Mouse (Mus musculus): ENCODE measurements around the gene Gm14325. TPM values are rescaled to one million over a fixed set of nuclear protein-coding genes. Genes with fewer than 3 reads are reported as not detected.
"Not testable (repeated sequence)": the region's sequence is repeated elsewhere in the genome, so short reads cannot be mapped to it uniquely, and the experiment has no call there.

Gm14325 gene
- 22.3 and 26.8 TPM in 2 replicates for polyA plus RNA-seq (2011; ENCODE audit: insufficient read depth, insufficient read length, low read depth, missing spikeins)

DNA sequence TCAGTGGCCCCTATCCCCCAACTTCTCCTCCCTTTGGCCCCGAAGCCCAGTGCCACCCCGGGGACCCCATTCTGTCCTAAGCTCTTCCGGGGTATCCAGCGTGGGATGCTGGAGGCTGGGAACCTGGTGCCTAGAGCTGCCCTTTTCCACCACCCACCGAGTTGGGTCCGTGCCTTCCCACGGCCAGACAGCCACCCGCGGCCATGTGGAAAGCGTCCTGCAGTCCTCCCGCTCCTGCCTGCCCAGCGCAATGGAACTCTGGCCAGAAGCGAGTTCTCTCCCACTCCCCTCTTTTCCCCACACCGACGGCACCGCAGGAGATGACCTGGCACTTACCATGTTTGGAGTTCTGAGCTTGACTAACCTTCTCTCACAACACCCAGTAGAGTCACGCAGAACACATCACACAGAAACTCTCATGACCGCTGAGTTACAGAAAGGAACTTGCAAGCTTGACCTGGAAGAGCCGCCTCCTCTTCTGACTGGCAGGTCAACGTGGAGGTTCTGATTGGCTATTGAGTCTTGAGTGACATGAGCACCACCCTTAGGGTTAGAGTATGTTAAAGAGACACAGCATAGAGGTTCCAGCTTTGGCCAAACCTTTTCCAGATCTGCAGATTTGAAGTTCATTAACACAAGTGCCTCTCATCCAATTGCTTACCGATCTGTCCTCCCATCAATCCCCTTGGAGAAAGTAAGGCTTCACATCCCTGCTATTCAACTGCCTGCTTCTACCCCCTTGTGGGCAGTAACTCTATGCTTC, at the start of gene Gm14325:
Gene Gm14325 (minus strand): TSS at position 436 of the 763 bp plus-strand sequence.
- not testable (repeated sequence) for H3K27me3 ChIP-seq (ENCODE audit: control insufficient read depth, insufficient read depth, low read length, poor library complexity, severe bottlenecking); H3K36me3 ChIP-seq (ENCODE audit: control insufficient read depth, insufficient read depth, low read length, poor library complexity, severe bottlenecking); H3K9ac ChIP-seq (ENCODE audit: low read depth, poor library complexity, severe bottlenecking); H3K9me3 ChIP-seq (replicated peaks; ENCODE audit: control insufficient read depth, insufficient read depth, low read length, poor library complexity, severe bottlenecking); H3K4me1 ChIP-seq (ENCODE audit: control insufficient read depth, insufficient read depth, low read length)
- peak within 1 kb of the TSS; percentile 48; the same call in 1 of the 2 replicates for H3K27ac ChIP-seq (ENCODE audit: insufficient read depth, low read length)
- peak within 1 kb of the TSS; percentile 71 for H3K4me3 ChIP-seq (ENCODE audit: low read depth, low read length)

GRCm38 (mm10) chr2:177887743-177888142, 47.6 kb upstream of the Gm14325 start:
- H3K36me3 ChIP-seq (ENCODE audit: control insufficient read depth, insufficient read depth, low read length, poor library complexity, severe bottlenecking); H3K27ac ChIP-seq (ENCODE audit: insufficient read depth, low read length); H3K27me3 ChIP-seq (ENCODE audit: control insufficient read depth, insufficient read depth, low read length, poor library complexity, severe bottlenecking); H3K4me3 ChIP-seq (ENCODE audit: low read depth, low read length); H3K9me3 ChIP-seq (replicated peaks; ENCODE audit: control insufficient read depth, insufficient read depth, low read length, poor library complexity, severe bottlenecking); H3K9ac ChIP-seq (ENCODE audit: low read depth, poor library complexity, severe bottlenecking); H3K4me1 ChIP-seq (ENCODE audit: control insufficient read depth, insufficient read depth, low read length): not testable (repeated sequence)

DNA sequence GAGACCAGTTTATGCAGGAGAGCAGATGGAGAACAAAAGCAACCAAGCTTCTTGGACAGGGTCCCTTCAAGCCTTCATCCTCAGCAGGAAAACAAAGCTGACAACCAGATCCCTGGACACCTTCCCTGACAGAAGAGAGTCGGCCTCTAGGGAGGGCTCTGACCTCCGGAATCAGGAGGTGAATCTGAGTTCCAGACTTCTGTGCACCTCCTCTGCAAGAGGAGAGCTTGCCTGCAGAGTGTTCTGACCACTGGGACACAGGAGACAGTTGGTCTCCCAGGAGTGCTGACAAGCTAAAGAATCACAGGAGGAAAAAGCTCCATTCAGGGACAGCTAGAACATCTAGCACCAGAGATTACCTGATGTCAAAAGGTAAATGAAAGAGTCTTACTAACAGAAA, 22.1 kb upstream of the Gm14325 start:
- not testable (repeated sequence) for H3K4me3 ChIP-seq (ENCODE audit: low read depth, low read length); H3K9me3 ChIP-seq (replicated peaks; ENCODE audit: control insufficient read depth, insufficient read depth, low read length, poor library complexity, severe bottlenecking); H3K27ac ChIP-seq (ENCODE audit: insufficient read depth, low read length); H3K27me3 ChIP-seq (ENCODE audit: control insufficient read depth, insufficient read depth, low read length, poor library complexity, severe bottlenecking); H3K36me3 ChIP-seq (ENCODE audit: control insufficient read depth, insufficient read depth, low read length, poor library complexity, severe bottlenecking); H3K9ac ChIP-seq (ENCODE audit: low read depth, poor library complexity, severe bottlenecking); H3K4me1 ChIP-seq (ENCODE audit: control insufficient read depth, insufficient read depth, low read length)

DNA sequence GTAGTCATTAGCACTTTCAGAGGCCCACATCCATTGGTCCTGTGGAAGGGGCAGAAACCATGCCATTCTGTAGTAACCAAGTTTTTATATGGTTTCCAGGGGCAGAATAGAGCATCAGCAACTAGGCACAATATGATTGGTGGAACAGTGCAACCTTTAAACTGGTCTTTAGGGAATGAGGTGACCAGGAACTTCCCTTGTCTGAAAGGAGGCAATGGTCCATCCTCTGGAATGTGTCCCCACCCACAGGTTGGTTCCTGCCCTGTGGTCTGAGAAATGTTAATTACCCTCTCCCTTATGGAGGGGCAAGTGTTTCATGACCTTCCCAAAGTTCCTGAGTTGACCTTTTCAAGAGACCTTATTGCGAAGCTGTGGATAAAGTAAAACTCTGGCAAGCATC, 3.5 kb upstream of the Gm14325 start:
- H3K9ac ChIP-seq (ENCODE audit: low read depth, poor library complexity, severe bottlenecking); H3K4me1 ChIP-seq (ENCODE audit: control insufficient read depth, insufficient read depth, low read length); H3K4me3 ChIP-seq (ENCODE audit: low read depth, low read length); H3K27me3 ChIP-seq (ENCODE audit: control insufficient read depth, insufficient read depth, low read length, poor library complexity, severe bottlenecking); H3K9me3 ChIP-seq (replicated peaks; ENCODE audit: control insufficient read depth, insufficient read depth, low read length, poor library complexity, severe bottlenecking); H3K36me3 ChIP-seq (ENCODE audit: control insufficient read depth, insufficient read depth, low read length, poor library complexity, severe bottlenecking): not testable (repeated sequence)
- H3K27ac ChIP-seq (ENCODE audit: insufficient read depth, low read length), result 0 out of 2 replicates have a peak overlapping the region, but pooled peaks have one; percentile 36

- not testable (repeated sequence) for H3K9ac ChIP-seq (ENCODE audit: low read depth, poor library complexity, severe bottlenecking)
These were observed 3.4 kb downstream of the Gm14325 start for GRCm38 (mm10) chr2:177836756-177837155.

DNA sequence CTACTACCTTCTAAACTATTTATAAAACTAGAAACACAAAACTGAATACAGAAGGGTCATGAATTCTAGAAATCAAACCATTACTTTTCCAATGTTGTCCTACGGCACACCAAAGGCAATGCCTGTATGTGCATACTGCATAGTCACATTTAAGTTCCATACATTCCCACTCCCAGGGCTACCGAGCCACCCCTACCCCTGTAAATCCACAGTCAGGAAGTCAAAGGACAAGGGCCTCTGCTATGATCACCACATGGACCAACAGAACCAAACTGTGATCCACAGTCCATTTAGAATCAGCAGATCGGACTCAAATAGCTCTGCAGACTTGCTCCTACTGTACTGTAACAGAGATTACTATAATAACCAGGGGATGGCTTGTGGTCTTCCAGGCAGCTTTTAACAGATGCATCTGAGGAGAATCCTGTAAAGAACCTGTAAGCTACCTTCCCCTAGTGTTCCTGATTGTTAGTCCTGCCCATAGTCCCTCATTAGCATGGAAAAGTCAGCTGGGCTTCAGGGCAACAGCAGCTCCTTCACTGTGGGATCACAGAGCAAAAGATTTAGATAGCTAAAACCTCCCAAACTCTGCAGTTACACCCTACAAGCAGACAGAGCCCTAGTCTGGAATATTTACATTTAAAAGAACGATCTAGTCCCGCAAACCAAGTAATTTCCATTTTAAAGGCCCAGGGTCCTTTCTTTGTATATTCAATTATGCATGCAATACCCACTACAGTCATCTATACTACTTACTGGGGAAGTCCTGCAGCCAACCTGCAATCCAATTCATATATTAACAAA, 4.2 kb downstream of the Gm14325 start:
- peak overlapping the region; percentile 90 for H3K27ac ChIP-seq (ENCODE audit: insufficient read depth, low read length)
- not testable (repeated sequence) for H3K36me3 ChIP-seq (ENCODE audit: control insufficient read depth, insufficient read depth, low read length, poor library complexity, severe bottlenecking); H3K4me1 ChIP-seq (ENCODE audit: control insufficient read depth, insufficient read depth, low read length); H3K9ac ChIP-seq (ENCODE audit: low read depth, poor library complexity, severe bottlenecking); H3K4me3 ChIP-seq (ENCODE audit: low read depth, low read length); H3K9me3 ChIP-seq (replicated peaks; ENCODE audit: control insufficient read depth, insufficient read depth, low read length, poor library complexity, severe bottlenecking); H3K27me3 ChIP-seq (ENCODE audit: control insufficient read depth, insufficient read depth, low read length, poor library complexity, severe bottlenecking)

More at GRCm38 (mm10) chr2:177836756-177837155, 3.4 kb downstream of the Gm14325 start:
- not testable (repeated sequence) for H3K4me3 ChIP-seq (ENCODE audit: low read depth, low read length); H3K9me3 ChIP-seq (replicated peaks; ENCODE audit: control insufficient read depth, insufficient read depth, low read length, poor library complexity, severe bottlenecking); H3K4me1 ChIP-seq (ENCODE audit: control insufficient read depth, insufficient read depth, low read length); H3K36me3 ChIP-seq (ENCODE audit: control insufficient read depth, insufficient read depth, low read length, poor library complexity, severe bottlenecking); H3K27ac ChIP-seq (ENCODE audit: insufficient read depth, low read length); H3K27me3 ChIP-seq (ENCODE audit: control insufficient read depth, insufficient read depth, low read length, poor library complexity, severe bottlenecking)

- H3K4me3 ChIP-seq (ENCODE audit: low read depth, low read length); H3K36me3 ChIP-seq (ENCODE audit: control insufficient read depth, insufficient read depth, low read length, poor library complexity, severe bottlenecking); H3K27me3 ChIP-seq (ENCODE audit: control insufficient read depth, insufficient read depth, low read length, poor library complexity, severe bottlenecking); H3K27ac ChIP-seq (ENCODE audit: insufficient read depth, low read length); H3K9ac ChIP-seq (ENCODE audit: low read depth, poor library complexity, severe bottlenecking); H3K9me3 ChIP-seq (replicated peaks; ENCODE audit: control insufficient read depth, insufficient read depth, low read length, poor library complexity, severe bottlenecking); H3K4me1 ChIP-seq (ENCODE audit: control insufficient read depth, insufficient read depth, low read length): not testable (repeated sequence)
These were observed 18.2 kb downstream of the Gm14325 start for GRCm38 (mm10) chr2:177821952-177822351.

GRCm38 (mm10) chr2:177806170-177806569, 34.0 kb downstream of the Gm14325 start:
- not testable (repeated sequence) for H3K36me3 ChIP-seq (ENCODE audit: control insufficient read depth, insufficient read depth, low read length, poor library complexity, severe bottlenecking); H3K27ac ChIP-seq (ENCODE audit: insufficient read depth, low read length); H3K4me1 ChIP-seq (ENCODE audit: control insufficient read depth, insufficient read depth, low read length); H3K27me3 ChIP-seq (ENCODE audit: control insufficient read depth, insufficient read depth, low read length, poor library complexity, severe bottlenecking); H3K9ac ChIP-seq (ENCODE audit: low read depth, poor library complexity, severe bottlenecking); H3K4me3 ChIP-seq (ENCODE audit: low read depth, low read length); H3K9me3 ChIP-seq (replicated peaks; ENCODE audit: control insufficient read depth, insufficient read depth, low read length, poor library complexity, severe bottlenecking)

DNA sequence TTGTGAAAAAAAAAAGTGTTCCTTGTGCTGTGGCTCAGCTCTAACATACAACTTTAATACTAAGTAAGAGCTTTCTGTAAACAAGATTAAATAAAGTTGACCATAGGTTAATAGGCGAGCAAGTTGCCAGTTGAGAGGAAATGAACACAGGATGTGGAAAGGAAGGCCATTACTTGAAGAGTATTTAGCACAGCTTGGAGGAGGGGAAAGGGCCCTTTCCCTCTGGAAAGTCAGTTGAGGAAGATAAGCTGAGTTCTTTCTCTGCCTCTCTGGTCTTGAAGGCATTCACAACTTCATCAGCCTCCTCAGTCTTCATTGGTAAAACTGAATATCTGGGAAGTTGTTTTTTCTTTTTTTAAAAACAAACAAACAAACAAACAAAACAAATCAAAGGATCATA, 52.8 kb downstream of the Gm14325 start:
- not testable (repeated sequence) for H3K27ac ChIP-seq (ENCODE audit: insufficient read depth, low read length); H3K9ac ChIP-seq (ENCODE audit: low read depth, poor library complexity, severe bottlenecking); H3K9me3 ChIP-seq (replicated peaks; ENCODE audit: control insufficient read depth, insufficient read depth, low read length, poor library complexity, severe bottlenecking); H3K4me1 ChIP-seq (ENCODE audit: control insufficient read depth, insufficient read depth, low read length); H3K36me3 ChIP-seq (ENCODE audit: control insufficient read depth, insufficient read depth, low read length, poor library complexity, severe bottlenecking); H3K27me3 ChIP-seq (ENCODE audit: control insufficient read depth, insufficient read depth, low read length, poor library complexity, severe bottlenecking); H3K4me3 ChIP-seq (ENCODE audit: low read depth, low read length)
